Mouse (Mus musculus): ENCODE results near the gene Iqgap2.

Gene Iqgap2

DNA sequence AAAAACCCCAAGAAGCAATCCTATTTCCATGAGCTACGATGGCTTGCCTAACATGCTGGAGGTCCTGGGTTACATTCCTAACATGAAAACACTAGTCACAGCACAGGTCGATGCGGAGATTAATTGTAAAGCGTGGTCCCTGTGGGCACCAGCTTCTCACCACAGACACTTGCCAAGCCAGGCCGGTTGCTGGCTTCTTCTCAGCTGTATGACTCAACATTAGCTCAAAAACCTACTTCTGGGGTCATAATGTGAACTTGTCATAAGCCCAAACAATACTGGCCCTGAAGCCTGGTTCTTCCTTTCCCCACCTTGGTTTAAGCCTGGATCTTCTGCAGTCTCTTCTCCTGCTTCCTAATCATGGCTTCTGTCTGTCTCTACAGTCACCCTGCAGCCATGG lies 306.8 kb downstream of the Iqgap2 start:
- no peak for ATAC-seq (ENCODE audit: low TSS enrichment)

DNA sequence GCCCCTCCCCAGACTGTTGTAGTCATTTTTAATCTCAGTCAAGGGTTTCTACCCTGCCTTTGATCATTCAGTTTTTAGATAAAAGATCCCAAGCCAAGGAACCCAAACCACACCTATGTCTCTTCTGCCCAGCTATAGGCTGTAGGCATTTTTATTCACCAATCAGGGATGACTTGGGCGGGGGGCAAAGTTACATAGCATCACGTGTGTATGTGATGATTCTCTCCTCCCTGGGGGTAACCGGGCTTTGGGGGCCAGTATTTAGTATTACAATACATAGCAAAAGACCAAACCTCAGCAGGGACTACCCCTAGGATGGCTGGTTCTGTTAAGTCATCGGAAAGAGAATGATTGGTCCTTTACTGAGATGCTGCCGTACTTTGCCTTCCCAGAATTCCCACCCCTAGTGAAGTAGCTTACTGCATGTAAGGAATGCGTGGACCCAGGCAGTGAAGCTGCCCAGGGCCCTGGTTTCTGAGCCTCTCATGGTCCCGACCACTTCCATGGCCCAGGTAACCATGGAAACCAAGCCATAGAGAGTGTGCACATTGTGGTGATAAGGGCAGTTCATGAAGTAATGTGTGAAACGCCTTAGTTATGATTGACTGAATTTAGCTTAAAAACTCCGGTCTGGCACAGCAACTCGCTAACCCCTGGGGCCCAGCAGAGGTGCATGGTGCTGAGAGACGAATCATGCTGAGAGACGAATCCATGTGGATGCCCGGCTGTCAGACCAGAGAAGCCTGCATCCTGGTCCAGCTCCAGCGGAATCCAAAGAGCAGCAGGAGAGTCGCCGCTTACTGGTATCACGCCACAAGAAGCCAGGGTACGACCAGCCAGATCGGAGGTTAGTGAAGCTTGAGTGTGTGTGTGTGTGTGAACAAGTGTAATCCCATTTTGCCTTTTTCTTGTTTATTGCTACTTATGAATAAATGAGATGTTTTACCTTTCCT lies 308.2 kb downstream of the Iqgap2 start:
- ATAC-seq (ENCODE audit: low TSS enrichment): no peak

DNA sequence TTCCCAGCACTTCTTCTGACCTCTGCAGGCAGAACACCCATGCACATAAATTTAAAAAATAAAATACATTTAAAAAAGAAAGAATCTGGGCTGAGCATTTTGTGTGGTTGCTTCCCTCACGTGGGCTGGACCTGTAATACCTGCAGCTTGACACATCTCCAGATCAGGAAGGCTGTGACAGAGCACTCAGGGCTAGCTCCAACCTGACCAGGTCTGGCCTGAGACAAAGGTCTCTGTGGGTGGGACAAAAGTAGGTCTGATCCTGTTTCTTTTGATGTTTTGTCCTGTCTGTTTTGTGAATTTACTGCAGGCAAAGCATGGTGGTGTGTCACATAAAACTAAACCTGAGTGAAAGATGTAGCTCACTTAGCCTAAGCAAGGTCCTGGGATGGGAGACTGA lies 309.9 kb downstream of the Iqgap2 start:
- no peak for ATAC-seq (ENCODE audit: low TSS enrichment)

DNA sequence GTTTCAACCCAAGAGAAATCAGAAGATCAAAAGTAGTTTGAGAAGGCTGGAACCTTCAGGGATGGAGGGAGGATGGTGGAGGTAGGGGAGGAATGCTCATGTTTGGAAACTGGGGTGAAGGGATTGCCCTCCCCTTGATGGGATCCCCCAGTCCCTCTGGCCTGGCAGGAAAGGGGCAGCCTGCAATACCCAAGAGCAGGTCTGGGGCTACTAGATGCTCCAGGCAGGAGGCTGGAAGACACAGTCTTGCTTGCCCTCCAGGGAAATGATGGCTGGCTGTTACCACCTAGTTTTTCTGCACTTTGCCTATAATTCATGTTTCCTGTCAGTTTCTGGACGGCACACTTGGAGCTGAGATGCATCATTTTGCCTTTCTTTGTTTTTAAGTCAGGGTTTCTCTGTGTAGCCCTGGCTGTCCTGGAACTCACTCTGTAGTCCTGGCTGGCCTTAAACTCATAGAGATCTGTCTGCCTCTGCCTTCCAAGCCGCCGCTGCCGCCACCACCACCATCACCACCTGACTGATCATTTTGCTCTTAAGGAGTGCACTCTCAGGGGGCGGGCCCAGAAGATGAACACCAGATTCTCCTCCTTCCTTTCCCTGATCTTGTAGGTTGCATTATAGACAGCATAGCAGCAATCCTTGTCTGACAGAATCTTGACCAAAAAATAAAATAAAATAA lies 313.6 kb downstream of the Iqgap2 start:
- no peak for ATAC-seq (ENCODE audit: low TSS enrichment)
